Mouse (Mus musculus) spleen, adult 2 months (tissue): ENCODE measurements around the gene Heg1.

Source experiments
- CTCF ChIP-seq: fragments of 200-500 bp; IDR thresholded peaks from 2 replicates; pipeline ENCODE4 v1.5.1; 2011; ENCODE audit warnings: mild to moderate bottlenecking, inconsistent platforms; ENCODE audit not compliant: insufficient read depth, insufficient read length, insufficient replicate concordance; ENCODE audit errors: extremely low read depth
- POLR2A ChIP-seq: fragments of 200-500 bp; IDR thresholded peaks from 2 replicates; pipeline ENCODE4 v1.6.1; 2011; ENCODE audit warnings: low read depth, low read length, inconsistent platforms

GRCm38 (mm10) chr16:33680816-33681215, 3.4 kb upstream of the Heg1 start:
- no peak for TF ChIP-seq POLR2A
- no peak for TF ChIP-seq CTCF
